Mouse (Mus musculus) kidney, adult 2 months (tissue): ENCODE measurements around the gene Ddx58.

Experiments
- CTCF ChIP-seq: fragments of 200-500 bp; conservative IDR thresholded peaks from 2 replicates; pipeline ENCODE4 v1.5.1; 2011; ENCODE audit warnings: low read depth, mild to moderate bottlenecking, control low read depth, low read length, moderate library complexity, mixed read lengths; ENCODE audit not compliant: insufficient read depth, insufficient read length
- POLR2A ChIP-seq: fragments of 200-500 bp; IDR thresholded peaks from one replicate; pipeline ENCODE4 v1.6.1; 2011; ENCODE audit warnings: low read depth, low read length, control low read depth

- TF ChIP-seq CTCF (no peak), POLR2A (no peak)
Measured at GRCm38 (mm10) chr4:40192246-40192645, 47.4 kb downstream of the Ddx58 start.
